Comparison of ENCODE assay signal across 8 mouse cellular contexts in the genomic region with DNA sequence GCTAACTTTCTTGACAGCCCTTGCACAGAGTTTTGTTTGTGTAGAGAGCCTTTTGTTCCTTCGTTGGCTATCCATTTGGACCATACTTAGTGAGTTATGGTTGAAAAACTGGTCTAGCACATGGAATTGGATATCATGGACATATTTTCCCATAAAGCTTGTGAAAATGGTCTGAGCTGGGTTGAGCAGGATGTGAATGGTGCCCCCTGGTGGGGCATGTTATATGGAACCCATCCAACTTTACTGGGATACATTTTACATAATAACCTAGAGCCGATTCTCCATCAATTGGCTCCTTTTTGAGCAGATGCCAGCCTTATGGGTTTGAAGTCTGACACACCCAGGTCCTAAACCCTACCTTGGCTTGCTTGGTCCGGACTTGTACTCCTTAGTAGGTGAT. TPM values are rescaled to one million over a fixed set of nuclear protein-coding genes. Genes with fewer than 3 reads are reported as not detected.
DNase-seq lines count a peak whose midpoint lies in the region; ATAC-seq and TF ChIP-seq lines count a peak whose summit lies in the region.

No protein-coding gene starts in this region.

- no peaks in the 10 kb centered on the region for H3K27me3 ChIP-seq in neural tube, embryonic 11.5 days (ENCODE audit: control insufficient read depth, insufficient read depth, low read length)
- no peaks in the 10 kb centered on the region for H3K27me3 ChIP-seq in neural tube, embryonic 15.5 days (replicated peaks)
- 0 out of 2 replicates have a peak, but pooled peaks cover 5% of the 10 kb centered on the region for H3K27me3 ChIP-seq in midbrain, embryonic 10.5 days (ENCODE audit: low read depth, poor library complexity, severe bottlenecking)

- peak; percentile 53; the same call in 1 of the 2 replicates for TF ChIP-seq CTCF in brain, embryonic 14.5 days (IDR thresholded peaks at IDR 0.05; ENCODE audit: borderline replicate concordance, extremely low read depth, insufficient read depth, insufficient read length)
- peak; percentile 81 for TF ChIP-seq CTCF in layer of hippocampus, adult 2 months (conservative IDR thresholded peaks at IDR 0.05)

- TF ChIP-seq POLR2A in brain, embryonic 14.5 days (IDR thresholded peaks at IDR 0.05; ENCODE audit: borderline replicate concordance, extremely low read depth, insufficient read depth, insufficient read length, poor library complexity, severe bottlenecking) = no peak

- no peak overlapping the region for H3K27ac ChIP-seq in neural tube, embryonic 11.5 days (ENCODE audit: low read depth, low read length)
- H3K27ac ChIP-seq in neural tube, embryonic 15.5 days (replicated peaks) = no peak overlapping the region
- no peak overlapping the region for H3K27ac ChIP-seq in layer of hippocampus, adult 2 months
- no peak overlapping the region for H3K27ac ChIP-seq in midbrain, embryonic 10.5 days (replicated peaks)

- intact Hi-C loops in gastrocnemius, postnatal 36 days (cut with DNase I) = no loop called here

- no peak overlapping the region for H3K9ac ChIP-seq in neural tube, embryonic 11.5 days (ENCODE audit: low read length)
- no peak overlapping the region for H3K9ac ChIP-seq in neural tube, embryonic 15.5 days (replicated peaks)

- H3K9me3 ChIP-seq in neural tube, embryonic 11.5 days (ENCODE audit: control insufficient read depth, low read length) = no peaks in the 10 kb centered on the region
- H3K9me3 ChIP-seq in neural tube, embryonic 15.5 days (replicated peaks) = no peaks in the 10 kb centered on the region
- no peaks in the 10 kb centered on the region for H3K9me3 ChIP-seq in midbrain, embryonic 10.5 days (replicated peaks)

- H3K4me2 ChIP-seq in neural tube, embryonic 11.5 days (ENCODE audit: low read depth) = no peak overlapping the region
- H3K4me2 ChIP-seq in neural tube, embryonic 15.5 days = no peak overlapping the region

- WGBS in neural tube, embryonic 11.5 days = 92% methylated on average over 3 of the region's 3 CpGs
- WGBS in neural tube, embryonic 15.5 days = 79% methylated on average over 3 of the region's 3 CpGs
- 83% methylated on average over 3 of the region's 3 CpGs for WGBS in midbrain, embryonic 10.5 days

- H3K4me1 ChIP-seq in neural tube, embryonic 11.5 days (ENCODE audit: control insufficient read depth, insufficient read depth, low read length) = no peaks in the 10 kb centered on the region
- no peaks in the 10 kb centered on the region for H3K4me1 ChIP-seq in neural tube, embryonic 15.5 days
- H3K4me1 ChIP-seq in midbrain, embryonic 10.5 days = no peaks in the 10 kb centered on the region

- ATAC-seq in neural tube, embryonic 11.5 days (ENCODE audit: insufficient read depth, low FRiP score, low TSS enrichment) = no peak
- ATAC-seq in neural tube, embryonic 15.5 days (ENCODE audit: low FRiP score) = no peak

- DNase-seq in gastrocnemius, adult 18-20 months (ENCODE audit: low spot score) = peak; percentile 48
- no peak for DNase-seq in gastrocnemius, postnatal 36 days
- peak; percentile 25 for DNase-seq in neural tube, embryonic 11.5 days (ENCODE audit: low spot score)
- DNase-seq in brain, embryonic 14.5 days (ENCODE audit: low read depth) = no peak
- DNase-seq in layer of hippocampus, adult 2 months (ENCODE audit: low spot score in 2 of 2) = peak in 1 of 2 experiments; percentile 70
- DNase-seq in thymus, postnatal 14 days = peak; percentile 23
- no peak for DNase-seq in midbrain, embryonic 10.5 days (ENCODE audit: low spot score)

- no peak overlapping the region for H3K4me3 ChIP-seq in neural tube, embryonic 11.5 days (ENCODE audit: low read depth, low read length)
- H3K4me3 ChIP-seq in neural tube, embryonic 15.5 days (replicated peaks) = no peak overlapping the region
- H3K4me3 ChIP-seq in layer of hippocampus, adult 2 months = no peak overlapping the region
- no peak overlapping the region for H3K4me3 ChIP-seq in midbrain, embryonic 10.5 days

- no peaks in the 10 kb centered on the region for H3K36me3 ChIP-seq in neural tube, embryonic 11.5 days (ENCODE audit: control insufficient read depth, insufficient read depth, low read length)
- no peaks in the 10 kb centered on the region for H3K36me3 ChIP-seq in neural tube, embryonic 15.5 days
- no peaks in the 10 kb centered on the region for H3K36me3 ChIP-seq in midbrain, embryonic 10.5 days

RNA-seq across cellular contexts. Expression of gene Cryzl2, which starts 6.8 kb away (rescaled TPM):
- total RNA-seq in gastrocnemius, adult 18-20 months (2021) = under 1 TPM; 0.43 to 0.76 TPM
- total RNA-seq in gastrocnemius, postnatal 36 days (2021) = under 1 TPM; 0.20 to 0.57 TPM
- 7.4 and 7.5 TPM in 2 replicates for polyA plus RNA-seq in neural tube, embryonic 11.5 days (2014; fragmentation: Nextera tagmentation; extraction: Ambion mirVana)
- polyA plus RNA-seq in neural tube, embryonic 15.5 days (2015; fragmentation: Nextera tagmentation; extraction: Ambion mirVana) = 6.5 and 8.6 TPM in 2 replicates
- polyA plus RNA-seq in brain, embryonic 14.5 days (2012; rRNA removed) = 9.1 and 10.4 TPM in 2 replicates
- total RNA-seq in layer of hippocampus, adult 2 months (2021) = 1 to 10 TPM; 4.3 to 5.1 TPM
- 6.4 and 7.3 TPM in 2 replicates for polyA plus RNA-seq in midbrain, embryonic 10.5 days (2016; fragmentation: Nextera tagmentation; extraction: Ambion mirVana)

RNA-seq across cellular contexts. Expression of gene Sec16b, which starts 41.3 kb away (rescaled TPM):
- under 1 TPM; 0.52 to 0.66 TPM for total RNA-seq in gastrocnemius, adult 18-20 months (2021)
- total RNA-seq in gastrocnemius, postnatal 36 days (2021) = 1 to 10 TPM; 1.1 to 1.6 TPM
- polyA plus RNA-seq in neural tube, embryonic 11.5 days (2014; fragmentation: Nextera tagmentation; extraction: Ambion mirVana) = 2.1 and 2.4 TPM in 2 replicates
- 0.45 and 1.5 TPM in 2 replicates for polyA plus RNA-seq in neural tube, embryonic 15.5 days (2015; fragmentation: Nextera tagmentation; extraction: Ambion mirVana)
- 0.47 and 0.64 TPM in 2 replicates for polyA plus RNA-seq in brain, embryonic 14.5 days (2012; rRNA removed)
- under 1 TPM; 0.20 to 0.39 TPM for total RNA-seq in layer of hippocampus, adult 2 months (2021)
- polyA plus RNA-seq in midbrain, embryonic 10.5 days (2016; fragmentation: Nextera tagmentation; extraction: Ambion mirVana) = 0.49 and 0.63 TPM in 2 replicates

RNA-seq across cellular contexts. Expression of gene Rasal2, which starts 52.8 kb away (rescaled TPM):
- 1 to 10 TPM; 5.6 to 6.5 TPM for total RNA-seq in gastrocnemius, adult 18-20 months (2021)
- total RNA-seq in gastrocnemius, postnatal 36 days (2021) = 1 to 10 TPM; 5.4 to 9.0 TPM
- 18.1 and 19.8 TPM in 2 replicates for polyA plus RNA-seq in neural tube, embryonic 11.5 days (2014; fragmentation: Nextera tagmentation; extraction: Ambion mirVana)
- 34.2 and 39.1 TPM in 2 replicates for polyA plus RNA-seq in neural tube, embryonic 15.5 days (2015; fragmentation: Nextera tagmentation; extraction: Ambion mirVana)
- polyA plus RNA-seq in brain, embryonic 14.5 days (2012; rRNA removed) = 29.5 and 39.9 TPM in 2 replicates
- 10 to 100 TPM; 91.1 to 93.7 TPM for total RNA-seq in layer of hippocampus, adult 2 months (2021)
- polyA plus RNA-seq in midbrain, embryonic 10.5 days (2016; fragmentation: Nextera tagmentation; extraction: Ambion mirVana) = 8.8 and 16.5 TPM in 2 replicates

Comparison
In these comparisons a context has a peak if more than half of its experiments do, and no peak if none do; other contexts are left out.
1. DNase-seq: peak in gastrocnemius, adult 18-20 months (single experiment), neural tube, embryonic 11.5 days (single experiment) and thymus, postnatal 14 days (single experiment); none in gastrocnemius, postnatal 36 days (0 of 2), brain, embryonic 14.5 days (single experiment) and midbrain, embryonic 10.5 days (single experiment).